Mouse (Mus musculus): ENCODE measurements around the gene Yeats2.
"Not testable (repeated sequence)": the region's sequence is repeated elsewhere in the genome, so short reads cannot be mapped to it uniquely, and the experiment has no call there.

The Yeats2 gene

DNA sequence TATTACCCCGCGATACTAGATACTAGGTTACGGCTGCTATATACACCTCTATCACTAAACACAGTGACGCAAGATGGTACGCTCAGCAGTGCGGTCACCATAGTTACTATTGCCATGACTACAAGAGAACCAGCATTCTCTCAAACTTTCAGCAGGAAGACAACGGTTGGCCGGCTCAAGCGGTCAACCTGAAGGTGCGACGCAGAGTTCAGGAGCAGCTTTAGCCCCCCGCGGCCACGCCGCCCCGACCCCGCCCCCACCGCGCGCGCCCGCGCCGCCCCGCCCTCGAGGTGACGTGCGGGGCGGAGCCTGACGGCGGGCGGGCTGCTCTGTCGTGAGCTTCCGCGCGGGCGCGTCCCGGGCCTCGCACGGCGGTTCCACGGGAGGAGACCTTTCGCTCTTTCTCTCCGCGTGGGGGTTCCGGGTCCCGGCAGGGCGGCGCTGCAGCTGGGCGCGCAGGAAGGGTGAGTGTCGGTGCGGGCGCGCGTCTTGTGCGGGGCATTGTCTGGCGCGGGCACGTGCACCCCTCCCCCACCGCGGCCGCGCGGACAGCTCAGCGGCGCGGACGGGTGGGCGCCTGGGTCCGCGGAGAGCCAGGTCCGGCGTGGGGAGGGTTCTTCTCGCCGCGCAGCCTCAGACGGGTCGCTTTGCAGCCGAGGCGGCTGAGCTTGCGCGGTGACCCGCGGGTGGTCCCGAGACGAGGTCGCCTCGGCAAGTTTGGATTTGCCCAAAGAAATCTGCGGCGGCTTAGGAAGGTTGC is at the start of gene Yeats2:
TSS of gene Yeats2 (plus strand) at position 292 of the 760 bp plus-strand sequence.
- DNase-seq (ENCODE audit: low read depth in 2 of 2, low spot score in 2 of 2), result peak; percentile 74 to 83

DNA sequence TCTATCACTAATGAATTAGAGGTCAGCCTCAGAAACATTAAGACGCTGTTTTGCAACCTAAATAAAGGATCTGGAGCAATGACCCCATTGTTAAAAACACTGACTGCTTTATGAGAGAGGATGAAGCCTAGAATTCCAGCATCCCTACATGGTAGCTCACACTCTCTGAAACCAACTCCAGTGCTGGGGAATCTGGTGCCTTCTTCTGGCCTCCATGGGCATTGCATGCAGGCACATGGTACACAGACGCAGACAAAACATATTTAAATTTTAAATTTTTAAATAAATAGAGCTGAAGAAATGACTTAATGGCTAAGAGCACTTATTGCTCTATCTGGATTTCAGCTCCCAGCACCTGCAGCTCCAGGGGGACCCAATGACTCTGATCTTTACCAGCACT is 44.9 kb upstream of the Yeats2 start:
- DNase-seq (ENCODE audit: low read depth in 2 of 2, low spot score in 2 of 2), result peak in 1 of 2 experiments; percentile 17

DNA sequence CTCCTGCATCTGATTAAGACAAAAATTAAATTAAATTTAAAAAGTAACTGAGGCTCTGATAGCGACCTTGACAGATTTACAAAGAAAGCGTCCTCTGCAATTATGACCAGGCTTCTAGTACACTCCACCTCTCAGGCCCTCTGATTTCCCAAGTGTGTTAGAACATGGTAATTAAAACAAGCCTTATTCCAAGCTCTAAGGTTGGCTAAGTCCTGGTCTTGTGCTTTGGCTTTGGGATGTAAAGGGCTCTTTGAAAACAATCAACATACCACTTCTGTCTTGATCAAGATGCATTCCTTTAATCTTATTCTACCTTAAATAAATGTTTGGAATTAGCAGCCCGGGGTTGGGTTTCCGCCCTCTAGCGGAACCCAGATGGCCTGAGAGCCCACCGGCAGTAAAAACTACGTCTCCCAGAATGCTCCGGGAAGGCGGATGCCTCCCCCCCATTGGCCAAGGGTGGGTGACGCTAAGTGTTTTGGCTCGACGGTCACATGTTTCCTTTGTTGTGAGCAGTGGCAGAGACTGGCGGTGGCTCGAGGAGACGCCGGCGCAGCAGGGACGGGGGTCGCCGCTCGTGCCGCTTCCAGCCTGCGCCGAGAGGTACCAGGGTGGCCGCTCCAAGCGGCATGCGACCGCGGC is 43.7 kb upstream of the Yeats2 start, which contains the start of gene Klhl24:
TSS of gene Klhl24 (plus strand) at position 474 of the 642 bp plus-strand sequence.
- peak; percentile 92 to 93 for DNase-seq (ENCODE audit: low read depth in 2 of 2, low spot score in 2 of 2)

DNA sequence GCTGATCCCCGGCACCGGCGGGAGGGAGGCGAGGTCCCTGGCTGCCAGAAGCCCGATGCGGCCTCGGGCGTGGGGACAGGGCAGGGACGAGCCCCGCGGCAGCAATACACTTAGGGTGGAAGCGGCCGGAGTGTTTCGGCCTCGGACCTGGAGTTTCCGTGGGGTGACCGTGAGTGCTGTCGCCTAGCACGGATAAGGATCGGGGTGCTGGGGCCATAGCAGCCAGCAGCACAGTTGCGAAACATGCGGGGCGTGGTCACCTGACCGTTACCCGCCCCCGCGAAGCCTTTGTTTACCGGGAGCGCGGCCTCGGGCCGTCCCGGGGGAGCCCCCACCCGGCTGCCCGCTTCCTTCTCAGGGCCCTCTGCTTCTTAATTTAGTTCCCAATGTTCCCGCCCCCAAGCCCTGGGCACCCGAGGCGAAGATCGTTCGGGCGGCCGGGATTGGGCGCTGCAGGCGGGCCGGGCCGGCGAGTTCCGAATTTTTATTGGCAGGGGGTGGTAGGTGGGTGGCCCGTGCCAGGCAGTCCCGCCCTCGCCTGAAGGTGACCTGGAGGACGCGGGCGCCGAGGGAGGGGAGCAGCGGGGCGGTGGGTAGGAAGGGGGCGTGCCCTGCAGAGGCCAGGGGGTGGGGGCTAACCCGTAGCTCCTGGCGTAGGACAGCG is 43.0 kb upstream of the Yeats2 start:
- DNase-seq (ENCODE audit: low read depth in 2 of 2, low spot score in 2 of 2), result peak; percentile 88 to 89

DNA sequence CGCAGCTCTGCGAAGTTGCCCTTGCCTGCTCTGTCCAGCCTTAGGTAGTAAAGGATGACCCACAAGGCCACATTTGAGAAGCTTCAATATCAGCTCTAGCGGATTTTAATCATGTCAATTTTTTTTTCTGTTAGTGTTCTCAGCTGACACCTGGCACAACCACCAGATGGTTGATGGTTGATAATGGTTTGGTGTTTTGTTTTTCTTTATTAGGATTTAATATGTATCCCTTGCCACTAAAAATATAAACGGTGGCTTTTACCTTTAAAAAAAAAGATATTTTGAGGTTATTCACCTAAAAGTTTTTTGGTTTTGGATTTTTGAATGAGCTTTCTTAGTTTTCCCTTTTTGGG is 42.5 kb upstream of the Yeats2 start:
- DNase-seq (ENCODE audit: low read depth in 2 of 2, low spot score in 2 of 2), result no peak

DNA sequence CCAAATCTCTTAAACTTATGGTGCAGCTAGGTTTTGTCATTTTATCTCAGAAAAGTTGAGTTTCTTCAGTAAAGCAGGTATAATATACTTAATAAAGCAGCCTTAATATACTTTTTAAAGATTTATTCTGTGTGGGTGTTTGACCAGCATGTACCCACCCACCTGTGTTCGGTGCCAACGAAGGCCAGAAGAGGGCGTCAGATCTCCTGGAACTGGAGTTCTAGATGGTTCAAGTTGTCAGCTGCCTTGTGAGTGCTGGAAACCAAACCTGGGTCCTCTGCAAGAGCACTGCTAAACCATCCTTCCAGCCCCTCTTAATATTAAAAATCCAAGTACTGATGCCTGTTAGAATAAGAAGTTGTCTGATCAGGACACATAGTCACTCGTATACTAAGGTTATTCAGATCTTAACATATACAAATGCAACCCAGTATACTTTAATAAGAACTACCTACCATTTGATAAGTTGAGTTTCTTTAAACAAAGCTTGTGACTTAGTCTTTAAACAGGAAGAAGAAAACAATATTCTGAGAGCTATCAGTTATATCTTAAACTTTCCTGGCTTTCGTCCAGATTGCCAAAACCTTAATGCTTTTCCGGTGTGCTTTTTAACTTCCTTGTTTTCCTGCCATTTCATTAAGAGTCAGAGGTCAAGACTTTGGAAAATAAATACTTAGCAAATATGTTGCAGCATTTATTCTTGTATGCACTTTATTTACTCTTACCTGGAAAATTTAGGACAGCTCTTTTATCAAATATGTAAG is 41.8 kb upstream of the Yeats2 start:
- no peak for DNase-seq (ENCODE audit: low read depth in 2 of 2, low spot score in 2 of 2)

DNA sequence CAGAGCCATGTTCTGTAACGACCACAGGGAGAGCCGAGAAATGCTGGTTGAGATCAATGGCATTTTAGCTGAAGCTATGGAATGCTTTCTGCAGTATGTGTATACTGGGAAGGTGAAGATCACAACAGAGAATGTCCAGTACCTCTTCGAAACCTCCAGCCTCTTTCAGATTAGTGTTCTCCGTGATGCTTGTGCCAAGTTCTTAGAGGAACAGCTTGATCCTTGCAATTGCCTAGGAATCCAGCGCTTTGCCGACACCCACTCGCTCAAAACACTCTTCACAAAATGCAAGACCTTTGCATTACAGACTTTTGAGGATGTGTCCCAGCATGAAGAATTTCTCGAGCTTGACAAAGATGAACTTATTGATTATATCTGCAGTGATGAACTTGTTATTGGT is 33.9 kb upstream of the Yeats2 start:
- DNase-seq (ENCODE audit: low read depth in 2 of 2, low spot score in 2 of 2), result no peak

DNA sequence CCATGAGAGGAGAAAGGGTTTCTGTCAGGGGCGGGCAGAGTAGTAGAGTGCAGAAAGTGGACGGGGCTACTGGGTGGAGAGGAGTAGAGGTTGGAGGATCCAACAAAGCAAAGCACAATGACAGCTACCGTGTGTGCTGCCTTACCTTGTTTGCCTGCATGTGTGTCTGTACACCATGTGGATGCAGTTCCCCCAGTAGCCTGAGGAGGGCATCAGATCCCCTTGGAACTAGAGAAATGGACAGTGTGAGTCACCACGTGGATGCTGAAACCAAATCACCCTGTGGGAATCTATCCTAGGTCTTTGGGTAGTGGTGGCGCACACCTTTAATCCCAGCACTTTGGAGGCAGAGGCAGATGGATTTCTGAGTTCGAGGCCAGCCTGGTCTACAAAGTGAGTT is 31.9 kb upstream of the Yeats2 start:
- no peak for DNase-seq (ENCODE audit: low read depth in 2 of 2, low spot score in 2 of 2)

DNA sequence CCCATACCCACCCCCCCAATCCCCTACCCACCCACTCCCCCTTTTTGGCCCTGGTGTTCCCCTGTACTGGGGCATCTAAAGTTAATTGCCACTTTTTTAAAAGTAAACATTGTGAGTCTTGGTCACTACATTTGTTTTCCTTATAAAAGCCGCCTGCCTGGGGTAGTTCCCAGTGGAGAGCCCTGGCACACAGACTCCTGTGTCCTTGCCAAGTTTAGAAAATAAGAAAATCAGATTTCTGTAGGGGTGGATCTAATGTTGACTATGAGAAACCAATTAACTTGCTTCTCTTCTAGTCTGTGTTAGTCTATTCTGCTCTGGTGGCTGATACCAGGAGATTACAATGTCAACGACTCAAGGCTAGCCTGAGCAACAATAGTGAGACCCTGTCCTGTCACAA is 28.2 kb upstream of the Yeats2 start:
- DNase-seq (ENCODE audit: low read depth in 2 of 2, low spot score in 2 of 2), result no peak

DNA sequence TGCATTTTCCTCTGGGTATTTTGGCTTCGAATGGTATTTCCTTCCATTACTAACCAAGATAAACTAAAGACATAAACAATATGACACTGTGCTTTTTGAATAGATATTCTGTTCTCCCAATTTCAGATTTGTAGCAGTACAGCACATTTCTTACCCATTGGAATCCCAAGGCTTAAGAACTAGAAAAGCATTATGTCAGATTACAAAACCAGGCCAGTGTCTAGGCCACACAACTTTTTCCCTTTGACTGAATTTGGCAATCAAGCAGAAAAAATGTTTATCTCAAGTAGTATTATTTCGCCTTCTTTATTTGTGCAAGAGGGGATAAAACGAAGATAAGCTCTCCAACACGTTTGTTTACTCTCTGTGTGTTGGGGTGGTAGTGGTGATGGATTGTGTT is 24.8 kb upstream of the Yeats2 start:
- DNase-seq (ENCODE audit: low read depth in 2 of 2, low spot score in 2 of 2), result no peak

DNA sequence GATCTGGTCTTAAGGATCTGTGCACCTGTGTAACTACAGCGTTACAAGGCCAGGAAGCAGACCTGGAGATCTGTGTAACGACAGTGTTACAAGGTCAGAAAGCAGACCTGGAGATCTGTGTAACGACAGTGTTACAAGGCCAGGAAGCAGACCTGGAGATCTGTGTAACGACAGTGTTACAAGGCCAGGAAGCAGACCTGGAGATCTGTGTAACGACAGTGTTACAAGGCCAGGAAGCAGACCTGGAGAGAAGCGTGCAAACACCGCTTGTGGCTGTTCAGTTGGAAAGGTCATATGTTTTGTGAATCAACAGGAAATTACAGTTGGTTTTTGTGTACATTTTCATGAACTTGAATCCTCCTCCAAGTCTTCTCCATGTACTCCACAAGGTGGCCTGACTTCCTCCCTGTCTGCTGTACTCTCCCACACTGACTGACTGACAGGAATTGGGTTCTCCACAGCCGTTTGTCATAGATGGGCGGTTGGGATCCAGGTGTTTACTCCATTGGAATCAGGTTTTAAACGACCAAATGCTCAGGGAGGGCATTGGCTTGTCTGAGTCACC is 14.5 kb upstream of the Yeats2 start:
- DNase-seq (ENCODE audit: low read depth in 2 of 2, low spot score in 2 of 2), result not testable (repeated sequence)

DNA sequence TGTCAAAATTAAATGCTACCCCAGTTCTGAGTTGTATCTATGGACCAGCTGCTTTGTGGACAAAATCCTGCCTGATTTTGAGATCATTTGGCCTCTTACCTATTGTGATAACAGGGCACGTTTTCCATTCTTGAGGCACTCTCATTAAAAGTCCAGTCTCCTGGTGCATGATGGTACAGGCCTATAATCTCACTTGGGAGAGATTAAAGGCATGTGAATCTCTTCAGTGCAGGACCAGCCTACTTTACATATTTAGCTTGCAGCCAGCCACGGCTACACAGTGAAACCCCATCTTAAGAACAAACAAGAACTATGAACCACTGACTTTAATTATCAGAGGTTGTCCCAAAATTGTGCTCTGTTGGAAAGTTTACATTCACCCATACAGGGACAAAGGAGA is 10.5 kb upstream of the Yeats2 start:
- DNase-seq (ENCODE audit: low read depth in 2 of 2, low spot score in 2 of 2), result no peak

DNA sequence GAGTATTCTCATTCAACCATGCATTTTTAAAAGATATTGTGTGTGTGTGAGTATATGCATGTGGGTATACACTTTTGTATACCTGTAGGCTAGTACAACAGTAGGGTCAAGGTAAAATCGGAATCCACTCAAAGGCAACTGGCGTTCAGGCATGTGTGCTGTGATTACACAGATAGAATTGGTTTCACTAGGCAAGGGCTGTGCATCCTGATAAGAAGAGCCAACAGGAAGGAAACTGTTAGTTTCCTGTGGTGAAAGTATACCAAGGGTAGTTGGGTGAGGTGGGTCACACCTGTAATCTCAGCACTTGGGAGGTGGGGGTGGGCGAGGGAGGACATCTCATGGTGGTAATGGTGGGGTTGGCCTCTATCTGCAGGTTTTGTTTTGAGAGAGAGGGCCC is 3.7 kb downstream of the Yeats2 start:
- no peak for DNase-seq (ENCODE audit: low read depth in 2 of 2, low spot score in 2 of 2)

DNA sequence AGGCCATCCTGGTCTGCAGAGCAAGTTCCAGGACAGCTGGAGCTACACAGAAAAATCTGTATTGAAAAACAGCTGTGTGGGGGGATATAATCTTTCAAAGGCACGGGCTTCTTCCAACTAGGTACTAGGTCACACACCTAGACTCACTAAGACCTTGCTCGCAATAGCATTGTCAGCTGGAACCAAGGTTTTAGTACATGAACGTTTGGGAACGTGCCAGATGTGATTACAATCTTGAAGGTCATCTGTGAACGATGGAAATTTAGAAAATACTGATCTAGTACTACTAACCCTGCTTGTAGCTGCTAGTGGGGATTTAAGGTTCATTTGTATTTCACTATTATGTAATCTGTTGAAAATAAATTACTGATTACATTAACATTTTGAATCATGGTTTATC is 11.1 kb downstream of the Yeats2 start:
- DNase-seq (ENCODE audit: low read depth in 2 of 2, low spot score in 2 of 2), result no peak

DNA sequence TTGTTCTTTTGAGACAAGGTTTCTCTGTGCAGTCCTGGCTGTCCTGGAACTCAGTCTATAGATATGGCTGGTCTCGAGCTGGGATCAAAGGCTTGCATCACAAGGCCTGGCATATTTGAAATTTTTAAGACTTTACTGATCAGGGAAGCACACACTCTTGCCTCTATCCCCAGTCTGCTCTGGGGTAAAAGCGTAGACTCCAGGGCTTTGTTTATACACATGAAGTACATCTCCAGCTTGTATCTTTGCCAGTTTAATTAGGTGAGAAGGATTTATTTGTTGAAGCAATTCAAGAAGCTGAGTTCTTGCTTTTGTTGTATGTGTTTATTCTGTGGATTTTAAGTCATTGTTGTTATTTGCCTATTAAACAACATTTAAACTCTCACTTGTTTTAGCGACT is 12.9 kb downstream of the Yeats2 start:
- DNase-seq (ENCODE audit: low read depth in 2 of 2, low spot score in 2 of 2), result no peak

DNA sequence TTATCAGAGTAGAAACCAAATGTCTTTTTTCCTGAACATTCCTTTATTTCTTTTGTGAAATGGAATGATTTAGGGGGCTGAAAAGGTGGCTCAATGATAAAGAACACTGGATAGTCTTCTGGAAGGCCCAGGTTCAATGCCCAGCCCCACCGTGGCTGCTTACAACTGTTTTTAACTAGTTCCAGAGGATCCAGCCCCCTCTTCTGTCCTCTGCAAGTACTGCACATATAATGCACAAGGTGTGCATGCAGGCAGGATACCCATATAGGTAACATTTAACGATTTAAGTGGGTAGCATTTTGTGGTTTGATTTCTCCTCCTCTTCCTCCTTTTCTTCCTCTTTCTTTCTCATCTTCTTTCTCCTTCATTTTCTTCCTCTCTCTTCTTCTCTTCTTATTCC is 19.3 kb downstream of the Yeats2 start:
- DNase-seq (ENCODE audit: low read depth in 2 of 2, low spot score in 2 of 2), result no peak

DNA sequence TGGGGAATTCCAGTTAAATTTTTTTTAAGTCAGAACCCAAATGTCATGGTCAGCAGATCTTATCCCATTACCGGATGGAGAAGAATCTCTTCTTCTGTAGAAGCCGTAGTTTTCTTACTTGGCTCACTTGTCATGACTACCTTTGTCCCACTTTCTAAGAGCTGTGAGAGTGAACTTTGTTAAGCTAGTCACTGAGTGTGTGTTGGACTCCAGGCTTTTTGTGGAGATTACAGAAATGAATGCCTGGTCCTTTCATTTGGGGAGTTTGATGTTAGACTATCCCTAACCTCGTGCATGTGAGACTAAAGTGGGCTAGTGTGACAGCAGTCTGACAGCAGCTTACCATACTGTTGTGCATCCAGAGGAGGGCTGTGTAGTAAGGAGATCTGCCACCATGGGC is 28.2 kb downstream of the Yeats2 start:
- no peak for DNase-seq (ENCODE audit: low read depth in 2 of 2, low spot score in 2 of 2)

DNA sequence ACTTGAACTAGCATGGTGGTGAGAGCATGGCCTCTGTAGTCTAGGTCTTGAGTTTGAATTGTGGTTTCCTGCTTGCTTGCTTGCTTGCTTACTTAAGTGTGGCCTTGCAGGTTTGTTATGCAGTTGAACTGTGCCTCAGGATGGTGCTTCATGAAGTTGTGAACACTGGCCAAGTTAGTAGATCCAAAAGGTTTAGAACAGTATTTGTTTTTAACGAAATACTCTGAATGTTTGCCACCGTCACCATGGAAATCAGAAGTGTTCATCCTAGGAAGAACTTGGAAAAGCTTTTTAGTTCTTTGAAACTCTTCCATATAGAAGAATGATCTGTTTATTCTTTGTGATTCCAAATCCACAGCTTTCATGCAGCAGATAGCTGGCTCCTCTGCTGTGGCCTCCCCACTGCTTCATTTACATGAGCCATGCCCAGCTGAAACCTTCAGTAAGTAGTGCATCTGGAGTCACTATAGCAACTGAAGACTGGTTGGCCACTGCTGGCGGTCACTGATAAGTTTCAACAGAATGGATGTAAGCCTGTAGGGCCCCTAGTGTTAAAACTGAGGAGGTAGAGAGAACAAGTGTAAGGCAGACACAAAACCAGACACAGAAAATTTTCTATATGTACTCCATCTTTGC is 28.7 kb downstream of the Yeats2 start:
- DNase-seq (ENCODE audit: low read depth in 2 of 2, low spot score in 2 of 2), result no peak

DNA sequence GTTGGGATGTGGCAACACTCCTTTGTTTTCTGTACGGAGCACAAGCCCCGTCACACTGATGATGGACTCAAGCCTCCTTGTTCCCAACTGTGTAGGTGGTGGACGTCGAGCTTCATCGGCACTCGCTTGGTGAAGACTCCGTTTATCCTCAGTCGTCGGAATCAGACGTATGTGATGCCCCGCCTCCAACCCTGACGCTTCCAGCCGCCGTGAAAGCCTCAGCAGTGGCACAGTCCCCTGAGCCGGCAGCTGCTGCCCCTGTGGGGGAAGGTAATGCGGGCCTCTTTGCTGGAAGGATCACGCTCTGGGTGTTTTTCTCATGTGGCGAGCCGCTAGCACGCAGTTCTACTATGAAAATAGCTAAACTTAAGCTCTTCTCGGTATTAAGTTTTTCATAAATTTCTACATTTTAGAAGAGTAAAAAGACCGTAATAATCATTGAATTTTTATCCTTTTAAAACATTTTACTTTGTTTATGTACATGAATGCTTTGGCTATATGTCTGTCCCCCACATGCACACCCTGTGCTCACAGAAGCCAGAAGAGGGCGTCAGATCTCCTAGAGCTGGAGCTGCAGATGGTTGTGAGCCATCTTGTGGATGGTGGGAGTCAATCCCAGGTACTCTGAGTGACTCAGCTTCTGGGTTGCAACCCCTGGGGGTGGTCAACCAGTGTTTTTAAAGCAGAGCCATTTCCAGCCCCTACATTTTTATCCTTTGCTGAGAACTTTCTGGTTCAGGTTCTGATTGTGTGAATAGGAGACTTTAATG is 38.7 kb downstream of the Yeats2 start:
- DNase-seq (ENCODE audit: low read depth in 2 of 2, low spot score in 2 of 2), result no peak

DNA sequence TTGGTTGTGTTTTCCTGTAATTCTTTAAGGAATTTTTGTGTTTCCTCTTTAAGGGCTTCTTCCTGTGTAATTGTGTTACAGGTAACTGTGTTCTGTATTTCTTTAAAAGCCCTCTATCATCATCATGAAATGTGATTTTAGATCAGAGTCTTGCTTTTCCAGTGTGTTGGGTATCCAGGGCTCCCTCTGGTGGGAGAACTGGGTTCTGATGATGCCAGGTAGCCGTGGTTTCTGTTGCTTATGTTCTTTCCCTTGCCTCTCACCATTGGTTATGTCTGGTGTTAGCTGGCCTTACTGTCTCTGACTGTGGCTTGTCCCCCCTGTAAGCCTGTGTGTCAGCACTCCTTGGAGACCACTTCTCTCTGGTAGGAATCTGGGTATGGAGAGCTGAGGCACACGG is 44.5 kb downstream of the Yeats2 start:
- no peak for DNase-seq (ENCODE audit: low read depth in 2 of 2, low spot score in 2 of 2)

Data from CD8-positive naive resting alpha-beta T cell, adult 2 months (primary cell).